Mouse (Mus musculus): Measurements from ENCODE around the gene Slamf8.
A peak's percentile ranks its signal among the peaks of the same experiment; 100 is the strongest.

Slamf8 gene

DNA sequence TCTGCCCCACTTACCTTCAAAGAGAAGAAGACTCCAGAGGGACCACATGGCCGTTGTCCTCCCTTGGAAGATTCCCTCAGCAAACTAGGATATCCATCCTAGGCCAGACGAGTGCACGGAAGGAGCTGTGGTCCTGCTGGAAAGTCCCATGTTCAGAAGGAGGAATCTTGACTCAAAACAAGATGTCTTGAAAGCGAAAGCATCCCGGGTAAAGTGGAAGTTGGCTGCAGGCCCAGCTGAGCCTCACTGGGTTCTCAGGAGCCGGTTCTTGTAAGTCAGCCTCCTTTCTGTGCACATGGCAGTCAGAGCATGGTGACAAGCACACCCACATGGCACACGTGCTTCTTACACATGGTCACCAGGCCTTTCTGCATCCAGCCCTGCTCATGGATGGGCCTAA, at the start of gene Slamf8:
TSS of gene Slamf8 (minus strand) at position 184 of the 400 bp plus-strand sequence.
- peak; percentile 38 for DNase-seq

- DNase-seq = no peak
These were observed 48.4 kb upstream of the Slamf8 start for GRCm38 (mm10) chr1:172638781-172639180.

- no peak for DNase-seq
These were observed 47.4 kb upstream of the Slamf8 start for GRCm38 (mm10) chr1:172637801-172638200.

DNA sequence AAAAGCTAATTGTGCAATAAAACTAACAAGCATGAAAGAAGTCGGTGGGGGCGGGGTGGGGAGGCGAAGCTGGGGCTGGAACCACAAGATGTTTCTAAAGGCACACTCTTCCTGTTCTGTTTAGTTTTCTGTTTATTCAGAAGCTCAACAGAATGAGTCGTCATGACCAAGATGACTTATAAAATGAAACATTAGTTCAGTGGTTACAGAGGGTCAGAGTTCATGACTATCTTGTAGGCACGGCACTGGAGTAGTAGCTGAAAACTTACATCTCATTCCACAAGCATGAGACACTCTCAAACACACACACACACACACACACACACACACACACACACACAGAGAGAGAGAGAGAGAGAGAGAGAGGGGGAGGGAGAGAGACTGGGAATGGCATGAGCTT, 45.9 kb upstream of the Slamf8 start:
- no peak for DNase-seq

- peak; percentile 15 for DNase-seq
These were observed 44.9 kb upstream of the Slamf8 start for GRCm38 (mm10) chr1:172635258-172635657.

DNA sequence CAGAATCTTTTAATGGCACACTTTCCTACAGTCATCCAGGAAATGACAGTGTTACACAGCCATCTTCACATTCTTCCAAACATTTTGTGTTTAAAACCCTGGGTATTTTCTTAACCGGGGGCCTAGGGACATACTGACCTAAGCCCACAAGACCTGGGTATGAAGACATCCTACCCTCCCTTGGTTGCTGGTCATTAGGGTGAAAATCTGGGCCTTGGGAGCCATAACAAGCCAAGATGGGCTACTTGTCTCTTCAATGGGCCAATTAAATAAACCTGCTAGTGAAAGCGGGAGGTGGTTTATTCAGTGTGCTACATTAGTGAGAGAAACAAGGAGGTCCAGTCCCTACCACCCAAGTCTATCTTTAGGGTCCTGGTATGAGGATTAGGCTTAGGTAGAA, 43.8 kb upstream of the Slamf8 start:
- DNase-seq = no peak

DNA sequence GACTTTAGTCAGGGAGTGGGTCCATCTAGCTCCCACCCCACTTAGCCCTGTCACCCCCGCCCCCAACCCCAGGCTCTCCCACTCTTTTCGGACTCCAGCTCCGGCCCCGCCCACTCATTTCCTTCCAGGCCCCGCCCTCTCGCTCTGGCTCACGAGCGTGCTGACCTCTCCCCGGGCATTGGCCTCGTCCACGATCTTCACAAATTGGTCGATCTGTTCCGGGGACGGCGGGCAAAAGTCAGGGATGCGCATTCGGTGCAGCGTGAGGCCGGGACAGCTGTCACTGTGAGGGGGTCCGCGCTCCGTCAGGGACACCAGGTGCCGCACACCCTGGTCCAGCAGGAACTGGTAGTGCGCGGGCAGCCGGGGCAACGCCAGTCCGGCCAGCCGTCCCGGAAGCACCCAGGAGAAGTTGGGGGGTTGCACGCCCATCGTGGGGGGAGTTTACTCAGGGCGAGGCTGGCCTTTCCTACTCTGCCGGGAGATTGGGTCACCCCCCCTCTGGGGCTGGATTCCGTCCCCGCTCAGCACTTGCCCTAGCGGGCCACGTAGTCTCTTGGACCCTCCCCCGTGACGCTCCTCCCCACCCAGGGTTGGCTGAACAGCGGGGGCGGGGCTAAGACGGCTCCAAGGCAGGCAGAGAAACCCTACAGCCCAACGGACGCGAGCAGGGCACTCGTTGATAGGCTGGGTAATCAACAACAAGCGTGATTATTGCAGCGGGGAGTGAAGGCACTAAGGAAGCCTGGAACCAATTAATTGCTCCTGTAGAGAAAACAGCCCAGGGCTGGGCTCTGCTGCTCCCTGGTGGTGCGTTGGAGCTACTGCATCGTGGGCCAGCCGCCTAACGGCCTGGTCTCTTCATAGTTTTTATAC, 42.3 kb upstream of the Slamf8 start, which contains the start of gene Dusp23:
TSS of gene Dusp23 (minus strand) at position 512 of the 876 bp plus-strand sequence.
- DNase-seq = peak; percentile 99

- no peak for DNase-seq
These were observed 41.4 kb upstream of the Slamf8 start for GRCm38 (mm10) chr1:172631721-172632120.

GRCm38 (mm10) chr1:172629831-172630230, 39.5 kb upstream of the Slamf8 start:
- no peak for DNase-seq

GRCm38 (mm10) chr1:172626306-172626705, 35.9 kb upstream of the Slamf8 start:
- DNase-seq = no peak

GRCm38 (mm10) chr1:172624081-172624480, 33.7 kb upstream of the Slamf8 start:
- DNase-seq = no peak

GRCm38 (mm10) chr1:172623599-172623998, 33.2 kb upstream of the Slamf8 start:
- DNase-seq = no peak

GRCm38 (mm10) chr1:172619235-172619634, 28.9 kb upstream of the Slamf8 start:
- peak; percentile 80 for DNase-seq

GRCm38 (mm10) chr1:172618141-172618540, 27.8 kb upstream of the Slamf8 start:
- DNase-seq = no peak

DNA sequence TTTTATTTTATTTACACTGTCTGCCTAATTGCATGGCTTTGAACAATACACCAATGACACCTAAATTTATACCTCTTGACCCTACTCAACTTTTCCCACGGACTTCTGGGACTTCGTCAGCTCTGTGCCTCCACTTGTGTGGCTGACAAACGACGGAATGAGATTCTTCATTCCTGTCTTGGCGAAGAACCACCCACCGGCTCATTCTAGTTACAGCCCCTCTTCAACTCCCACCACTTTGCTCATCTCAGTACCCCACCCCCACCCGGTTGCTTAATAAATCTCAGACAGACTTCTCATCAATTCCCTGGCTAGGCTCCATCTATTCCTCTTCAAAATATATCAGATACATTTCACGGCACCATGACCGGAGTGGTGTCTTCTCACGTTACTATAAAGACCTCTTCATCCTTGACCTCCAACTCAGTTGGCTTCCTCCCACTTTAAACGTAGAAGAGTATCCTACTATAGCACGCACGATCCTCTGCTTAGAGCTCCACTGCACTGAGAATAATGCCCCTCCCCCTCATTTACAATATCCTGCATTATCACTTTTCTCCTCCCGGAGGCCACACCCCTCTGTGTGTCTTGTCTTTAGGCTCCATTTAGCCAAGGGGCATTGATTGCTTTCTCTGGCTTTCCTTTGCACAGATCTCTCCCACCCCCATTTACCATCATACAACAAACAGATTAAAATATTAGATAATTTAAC, 27.2 kb upstream of the Slamf8 start:
- no peak for DNase-seq

DNA sequence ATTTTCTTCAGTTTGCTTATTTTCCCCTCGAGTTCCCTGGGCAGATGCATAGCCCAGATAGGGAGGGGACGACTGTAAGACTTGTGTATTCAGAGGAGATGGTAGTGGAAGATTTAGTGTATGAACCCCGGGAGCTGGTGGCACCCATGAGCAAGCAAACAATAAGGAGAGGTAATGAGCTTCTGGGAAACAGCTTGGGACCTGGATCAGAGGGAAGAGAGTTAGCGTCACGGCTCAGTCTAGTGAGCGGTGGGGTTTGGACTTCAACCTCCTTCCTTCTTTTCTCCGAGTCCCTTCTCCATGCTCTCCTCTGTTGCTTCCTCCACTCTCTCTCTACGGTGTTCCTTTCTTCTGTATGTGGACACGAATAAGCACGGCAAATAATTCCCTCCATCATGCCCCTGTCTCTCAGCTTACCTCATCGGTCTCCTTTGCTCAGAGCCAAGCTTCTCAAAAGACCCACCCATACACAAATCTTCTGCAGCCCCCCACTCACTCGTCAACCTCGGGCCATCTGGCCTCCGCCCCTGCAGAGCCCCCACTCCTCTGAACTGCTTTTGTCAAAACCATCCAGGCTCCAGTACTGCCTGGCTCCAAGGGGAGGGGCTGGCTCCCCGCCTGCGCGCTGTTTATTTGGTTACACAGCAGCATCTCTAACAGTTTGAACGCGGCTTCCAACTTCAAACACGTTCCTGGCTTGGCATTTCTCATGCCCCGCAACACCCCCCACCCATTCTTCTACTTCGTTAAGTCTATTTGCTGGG, 26.4 kb upstream of the Slamf8 start:
- peak; percentile 34 for DNase-seq

- DNase-seq = no peak
These were observed 25.0 kb upstream of the Slamf8 start for GRCm38 (mm10) chr1:172615412-172615811.

GRCm38 (mm10) chr1:172614654-172615053, 24.3 kb upstream of the Slamf8 start:
- DNase-seq = no peak

- peak; percentile 41 for DNase-seq
These were observed 22.4 kb upstream of the Slamf8 start for GRCm38 (mm10) chr1:172612745-172613144.

DNA sequence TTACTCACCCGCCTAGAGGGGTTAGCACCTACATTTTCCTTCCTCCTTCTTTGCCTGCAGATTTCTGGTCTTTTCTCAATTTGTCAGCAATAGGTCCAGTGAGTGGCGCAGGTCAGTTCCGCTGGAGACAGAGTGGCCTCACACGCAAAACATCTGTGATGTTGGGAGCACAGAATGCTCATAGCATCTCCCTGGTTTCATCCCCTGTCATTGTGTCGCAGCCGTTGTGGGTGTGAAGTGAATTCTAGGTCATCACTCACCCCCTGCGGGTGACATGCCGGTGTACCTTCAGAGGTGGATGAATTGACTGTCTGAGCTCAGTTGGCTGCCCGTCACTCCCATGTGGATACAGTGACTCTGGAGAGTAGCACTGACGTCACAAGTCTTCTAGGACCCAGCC, 20.9 kb upstream of the Slamf8 start:
- no peak for DNase-seq

DNA sequence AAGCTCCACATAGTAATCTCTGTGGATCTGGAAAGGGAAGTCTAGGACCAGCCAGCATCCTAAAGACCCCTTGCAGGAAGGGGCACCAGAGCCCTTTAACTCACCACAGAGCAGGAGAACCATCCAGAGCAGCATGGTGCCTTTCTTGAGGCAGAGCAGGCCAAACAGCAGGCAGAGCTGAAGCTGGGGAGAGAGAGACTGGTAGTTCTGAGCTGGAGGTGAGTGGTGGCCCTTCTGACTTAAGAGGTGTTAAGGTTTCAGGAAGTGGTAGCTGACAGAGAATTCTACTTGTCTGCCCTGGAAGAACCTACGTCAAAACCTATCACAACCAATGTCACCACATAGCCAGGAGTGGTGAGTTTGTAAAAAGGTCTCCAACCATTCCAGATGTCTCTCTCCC, 12.0 kb upstream of the Slamf8 start, which contains the start of gene Fcrl6:
TSS of gene Fcrl6 (minus strand) at position 226 of the 400 bp plus-strand sequence.
- DNase-seq = no peak

GRCm38 (mm10) chr1:172594495-172594894, 4.1 kb upstream of the Slamf8 start:
- DNase-seq = peak; percentile 66

DNA sequence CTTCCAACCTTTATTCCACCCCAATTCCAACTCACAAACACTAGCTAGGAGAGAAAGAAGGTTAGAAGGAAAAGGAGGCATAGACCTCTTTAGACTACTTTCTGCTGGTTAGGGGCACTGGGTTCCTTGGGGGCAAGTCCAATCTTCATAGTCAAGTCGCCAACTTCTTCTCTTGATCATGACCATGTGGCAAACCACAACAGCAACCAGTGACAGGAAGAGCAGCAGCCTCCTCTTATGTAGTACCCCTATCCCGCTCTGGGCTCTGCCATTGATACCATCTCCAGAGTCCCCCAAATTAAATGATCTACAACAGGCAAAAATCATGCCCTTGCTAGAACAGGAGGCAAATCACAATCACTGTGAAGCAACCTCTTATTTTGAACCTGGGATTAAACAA, 3.6 kb upstream of the Slamf8 start:
- DNase-seq = no peak

Data from lung, postnatal 10 days (tissue).